Mouse (Mus musculus) G1E-ER4 (cell line): ENCODE data around the gene Map4k1. TPM values are rescaled to one million over a fixed set of nuclear protein-coding genes. Genes with fewer than 3 reads are reported as not detected.

Source experiments
- GATA1 ChIP-seq: IDR thresholded peaks from one replicate; pipeline ENCODE4 v1.8.0; 2012; ENCODE audit warnings: low read length, inconsistent platforms
- polyA plus RNA-seq: library from polyadenylated mRNA; stranded (reverse); fragments of >175 nt; gene quantifications from 2 replicates; pipeline ENCODE4 v1.2.3, GENCODE M21; 2012

The Map4k1 gene
- polyA plus RNA-seq, 1 experiment = 110 TPM

DNA sequence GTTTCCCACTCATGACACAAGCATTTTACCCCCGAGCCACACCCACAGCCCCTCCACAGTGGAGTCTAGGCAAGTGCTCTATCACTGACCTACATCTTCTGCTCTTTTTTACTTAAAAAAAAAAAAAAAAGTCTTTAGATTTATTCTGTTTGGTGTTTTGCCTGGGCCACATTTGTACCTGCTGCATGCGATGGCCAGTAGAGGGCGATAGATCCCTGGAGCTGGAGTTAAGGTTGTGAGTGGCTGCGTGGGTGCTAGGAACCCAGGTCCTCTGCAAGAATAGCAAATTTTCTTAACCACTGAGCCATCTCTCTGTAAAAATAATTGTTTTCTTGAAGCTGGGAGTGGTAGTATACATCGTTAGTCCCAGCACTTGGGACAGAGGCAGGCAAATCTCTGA, 9.8 kb downstream of the Map4k1 start:
- TF ChIP-seq GATA1 = no peak

DNA sequence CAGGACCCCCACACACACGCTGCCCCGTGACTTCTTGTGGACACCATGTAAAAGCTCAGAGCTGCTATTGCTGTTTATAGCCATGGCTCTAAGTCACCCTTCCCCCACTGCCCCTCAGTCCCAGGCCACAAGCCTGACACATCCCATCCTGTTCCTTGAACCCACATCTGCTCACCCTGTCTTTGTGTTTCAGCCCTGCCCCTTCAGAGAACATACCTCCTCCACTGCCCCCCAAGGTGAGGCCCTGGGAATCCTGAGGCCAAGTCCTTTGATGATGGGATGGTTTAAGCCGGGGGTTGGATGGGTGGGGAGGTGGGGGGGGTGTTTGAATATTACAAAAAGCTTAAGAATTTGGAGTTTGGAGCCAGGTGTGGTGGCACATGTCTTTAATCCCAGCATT, 11.1 kb downstream of the Map4k1 start:
- TF ChIP-seq GATA1 = no peak

DNA sequence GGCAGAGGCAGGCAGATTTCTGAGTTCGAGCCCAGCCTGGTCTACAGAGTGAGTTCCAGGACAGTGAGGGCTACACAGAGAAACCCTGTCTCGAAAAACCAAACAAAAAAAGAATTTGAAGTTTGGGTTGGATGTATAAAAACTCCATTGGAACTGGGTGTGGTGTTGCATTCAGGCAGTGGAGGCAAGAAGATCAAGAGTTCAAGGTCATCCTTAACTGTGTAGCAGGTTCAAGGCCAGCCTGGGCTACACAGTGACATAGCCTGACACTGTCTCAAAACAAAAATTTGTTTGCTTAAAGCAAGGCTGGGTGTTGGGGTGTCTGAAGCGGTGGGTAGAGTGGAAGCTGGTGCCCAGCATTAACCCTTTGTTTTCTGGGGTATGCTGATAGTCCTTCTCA, 11.6 kb downstream of the Map4k1 start:
- TF ChIP-seq GATA1 = no peak

DNA sequence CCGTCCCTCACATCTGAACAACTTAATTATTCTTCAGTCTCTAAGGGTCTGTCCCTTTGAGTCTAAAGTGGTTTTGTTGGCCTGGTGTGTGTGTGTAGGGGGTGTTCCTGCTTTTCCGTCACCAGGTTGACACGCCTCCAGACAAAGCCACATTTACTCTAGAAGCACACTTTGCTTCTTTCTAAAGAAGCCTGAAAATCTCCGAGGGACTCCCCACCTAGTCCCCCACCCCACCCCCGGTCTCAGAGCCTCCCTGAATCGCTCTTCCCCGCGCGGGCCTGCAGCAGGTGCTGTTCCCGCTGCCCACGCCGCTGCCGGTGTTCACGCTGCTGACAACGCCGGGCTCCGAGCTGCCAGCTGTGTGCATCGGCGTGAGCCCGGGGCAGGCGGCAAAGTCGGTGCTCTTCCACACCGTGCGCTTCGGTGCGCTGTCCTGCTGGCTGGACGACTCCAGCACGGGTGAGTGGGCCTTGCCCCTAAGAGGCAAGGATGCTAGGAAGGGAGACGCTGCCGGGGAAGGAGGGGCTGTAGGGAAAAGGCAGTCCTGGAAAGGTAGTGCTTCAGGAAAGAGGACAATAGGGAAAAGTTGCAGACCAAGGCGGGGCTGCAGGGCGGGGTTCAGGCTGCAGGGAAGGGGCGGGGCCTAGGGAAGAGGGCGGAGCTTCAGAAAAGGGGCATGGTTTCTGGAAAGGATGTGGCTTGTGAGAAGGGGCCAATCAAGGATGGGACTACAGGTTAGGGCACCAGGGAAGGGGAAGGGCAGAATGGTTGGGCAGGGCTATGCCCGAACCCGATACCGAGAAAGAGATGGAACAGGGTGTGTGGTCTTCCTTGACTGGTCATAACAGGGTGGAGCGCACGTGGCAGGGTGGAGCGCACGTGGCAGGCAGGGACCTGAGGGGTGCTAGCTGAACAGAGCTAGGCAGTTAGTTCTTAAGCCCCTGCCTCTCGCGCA, 19.1 kb downstream of the Map4k1 start:
- TF ChIP-seq GATA1 = no peak

DNA sequence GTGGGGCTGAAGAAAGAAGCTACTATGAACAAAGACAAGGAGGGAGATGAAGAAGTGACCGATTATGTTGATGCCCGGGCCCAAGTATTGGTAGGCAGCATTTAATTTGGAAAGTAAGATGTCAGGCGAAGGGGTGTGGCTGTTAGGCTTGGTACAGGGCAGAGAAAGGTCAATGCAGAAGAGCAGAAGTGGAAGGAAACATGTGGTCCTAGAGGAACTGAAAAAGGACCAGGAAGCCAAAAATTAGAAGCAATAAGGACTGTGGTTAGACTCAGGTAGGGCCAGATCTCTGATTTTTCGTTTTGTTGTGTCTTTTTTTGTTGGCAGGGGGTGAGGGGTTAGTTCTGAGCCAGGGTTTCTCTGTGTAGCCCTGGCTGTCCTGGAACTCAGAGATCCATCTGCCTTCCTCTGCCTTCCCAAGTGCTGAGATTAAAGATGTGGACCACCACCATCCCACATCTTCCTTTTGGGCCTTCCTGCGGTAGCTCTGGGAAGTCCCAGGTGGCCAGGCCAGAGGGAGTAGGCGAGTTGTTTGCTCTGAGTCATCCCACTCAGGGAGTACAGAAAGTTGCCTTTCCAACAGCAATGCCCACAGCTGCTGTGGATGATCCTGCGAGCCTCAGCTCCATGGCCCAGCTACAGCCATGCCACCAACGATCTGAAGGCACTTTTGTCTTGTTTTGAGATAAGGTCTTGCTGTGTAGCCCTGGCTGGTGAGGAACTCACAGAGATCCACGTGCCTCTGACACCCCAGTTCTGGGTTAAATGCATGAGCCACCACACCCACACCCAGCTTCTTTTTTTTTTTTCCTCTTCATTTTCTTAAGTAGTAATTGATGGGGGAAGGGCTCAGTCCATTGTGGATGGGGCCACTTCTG, 25.6 kb downstream of the Map4k1 start:
- no peak for TF ChIP-seq GATA1

DNA sequence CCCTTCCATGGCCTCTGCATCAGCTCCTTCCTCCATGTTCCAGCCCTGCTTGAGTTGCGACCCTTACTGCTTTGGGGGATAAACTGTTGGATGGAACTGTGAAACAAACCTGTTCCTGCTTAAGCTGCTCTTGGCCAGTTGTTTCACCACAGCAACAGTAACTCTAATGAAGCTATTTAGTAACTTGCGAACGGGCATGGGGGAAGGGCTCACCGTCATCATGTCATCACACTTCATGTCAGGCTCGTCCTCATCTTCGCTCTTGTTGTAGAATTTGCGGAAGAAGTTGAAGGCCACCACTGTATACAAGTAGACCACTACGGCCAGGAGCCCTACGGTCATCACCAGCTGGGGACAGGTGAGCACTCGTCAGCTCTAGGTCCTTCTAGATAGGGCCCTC, 26.3 kb downstream of the Map4k1 start:
- no peak for TF ChIP-seq GATA1

DNA sequence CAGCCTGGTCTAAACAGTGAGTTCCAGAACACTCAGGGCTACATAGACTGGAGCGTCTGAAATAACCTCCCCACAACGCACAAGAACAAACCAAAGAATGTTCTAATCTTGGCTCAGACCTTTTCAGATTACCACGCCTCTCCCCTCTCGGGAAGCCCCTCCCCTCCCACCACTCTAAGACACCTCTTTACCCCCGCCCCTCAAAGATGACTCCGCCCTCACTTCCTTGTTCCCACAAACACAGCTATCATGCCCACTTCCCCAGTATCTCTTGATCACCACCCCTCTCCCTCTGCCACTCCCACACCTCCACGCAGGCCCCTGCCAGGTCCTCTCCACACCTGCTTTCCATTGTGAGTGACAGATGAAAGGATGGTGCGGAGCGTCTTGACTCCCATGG, 26.9 kb downstream of the Map4k1 start:
- TF ChIP-seq GATA1 = no peak

DNA sequence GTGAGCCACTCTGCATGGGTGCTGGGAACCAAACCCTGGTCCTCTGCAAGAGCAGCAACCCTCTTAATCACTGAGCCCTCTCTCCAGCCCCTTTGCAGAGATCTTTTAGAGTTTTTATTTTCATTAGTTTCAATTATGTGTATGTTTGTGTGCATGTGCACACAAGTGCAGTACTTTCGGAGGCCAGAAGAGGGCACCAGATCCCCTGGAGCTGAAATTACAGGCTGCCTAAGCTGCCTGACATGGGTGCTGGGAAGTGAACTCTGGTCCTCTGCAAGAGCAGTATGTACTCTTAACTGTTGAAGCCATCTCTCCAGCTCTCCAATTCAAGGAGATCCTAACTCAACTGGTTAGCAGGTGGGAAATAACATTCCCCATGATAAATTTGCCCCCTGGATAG, 33.1 kb downstream of the Map4k1 start:
- TF ChIP-seq GATA1 = no peak

DNA sequence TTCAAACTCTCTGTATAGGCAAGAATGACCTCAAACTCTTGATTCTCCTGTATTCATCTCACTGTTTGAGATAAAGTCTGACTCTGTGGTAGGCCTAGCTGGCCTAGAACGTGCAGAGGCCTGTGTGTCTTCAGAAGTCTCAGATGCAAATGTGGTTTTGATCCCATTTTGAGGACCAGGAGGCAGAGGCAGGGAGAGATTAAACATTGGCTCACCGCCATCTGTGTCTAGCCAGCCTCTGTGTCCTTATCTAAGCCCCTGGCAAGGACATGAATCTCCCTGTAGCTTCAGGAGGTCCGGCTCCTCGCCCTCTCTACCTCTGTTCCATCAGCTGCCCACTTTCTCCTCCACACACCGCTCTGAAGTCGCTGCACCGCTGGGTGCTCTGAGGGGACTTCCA, 34.6 kb downstream of the Map4k1 start:
- no peak for TF ChIP-seq GATA1

DNA sequence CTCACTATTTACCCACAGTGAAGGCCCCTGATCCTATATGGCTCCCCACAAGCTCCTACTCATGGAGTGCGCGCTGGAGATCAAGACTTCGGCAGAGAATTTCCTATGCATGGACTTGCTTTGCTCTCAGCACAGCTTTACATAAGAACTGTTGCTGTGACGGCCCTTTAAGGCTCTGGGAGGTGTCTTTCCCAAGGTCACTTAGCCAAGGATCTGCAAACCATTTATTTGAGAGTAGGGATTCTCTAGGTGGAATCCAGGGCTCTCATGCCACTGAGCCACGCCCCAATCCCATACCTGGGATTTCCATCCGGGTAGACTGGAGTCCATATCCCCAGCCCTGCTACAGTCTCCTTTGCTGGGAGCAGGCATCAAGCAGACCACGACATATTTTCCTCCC, 35.4 kb downstream of the Map4k1 start:
- no peak for TF ChIP-seq GATA1

DNA sequence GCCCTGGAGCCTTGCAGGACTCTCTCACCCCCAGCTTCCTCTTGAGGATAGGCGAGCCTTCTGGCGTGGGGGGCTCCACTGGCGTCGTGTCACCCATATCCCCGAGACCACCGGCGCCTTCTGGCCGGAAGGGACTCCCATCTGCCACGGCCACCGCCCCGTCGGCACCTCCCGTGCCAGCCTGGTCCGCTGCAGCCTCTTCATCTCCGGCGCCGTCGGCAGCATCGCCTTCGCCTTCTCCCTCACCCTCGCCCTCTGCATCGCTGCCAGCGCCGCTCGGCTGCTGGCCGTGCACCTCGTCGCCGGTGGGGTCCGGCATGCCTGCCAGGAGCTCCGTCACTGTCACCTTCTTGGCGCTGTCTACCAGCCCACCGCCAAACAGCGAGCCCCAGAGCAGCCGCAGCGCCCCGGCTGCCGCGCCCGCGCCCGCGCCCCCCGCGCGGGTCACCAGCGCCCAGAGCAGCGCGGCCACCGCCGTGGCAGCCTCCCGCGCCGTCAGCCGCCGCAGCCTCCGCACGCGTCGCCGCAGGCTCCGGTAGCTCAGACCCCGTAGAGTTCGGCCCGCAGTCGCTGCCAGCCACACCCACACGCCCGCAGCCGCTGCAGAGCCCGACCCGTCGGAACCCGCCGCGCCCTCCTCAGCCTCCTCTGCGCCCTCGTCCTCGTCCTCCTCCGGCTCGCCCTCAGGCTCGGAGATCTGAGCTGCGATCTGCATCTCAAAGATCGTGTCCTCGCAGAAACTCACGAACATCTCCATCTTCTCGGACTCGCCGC, 37.8 kb downstream of the Map4k1 start:
- TF ChIP-seq GATA1 = no peak

DNA sequence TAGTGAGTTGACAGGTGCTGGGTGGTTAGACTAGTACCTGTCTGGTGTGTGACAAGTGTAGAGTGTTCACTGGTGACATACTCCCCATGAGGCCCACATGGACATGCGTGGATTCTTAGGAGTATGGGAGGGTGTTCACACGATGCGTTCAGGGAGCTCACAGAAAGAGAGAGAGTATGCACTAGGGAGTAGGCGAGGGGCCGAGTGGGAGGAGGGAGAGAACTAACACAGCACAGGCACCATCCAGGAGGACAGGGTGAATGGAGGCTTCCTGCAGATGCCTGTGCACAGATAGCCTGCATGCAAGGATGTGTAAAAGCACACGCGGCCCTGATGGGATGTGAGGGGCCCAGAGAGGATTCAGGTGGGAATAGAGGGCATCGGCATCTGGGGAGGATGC, 40.6 kb downstream of the Map4k1 start:
- TF ChIP-seq GATA1 = no peak

DNA sequence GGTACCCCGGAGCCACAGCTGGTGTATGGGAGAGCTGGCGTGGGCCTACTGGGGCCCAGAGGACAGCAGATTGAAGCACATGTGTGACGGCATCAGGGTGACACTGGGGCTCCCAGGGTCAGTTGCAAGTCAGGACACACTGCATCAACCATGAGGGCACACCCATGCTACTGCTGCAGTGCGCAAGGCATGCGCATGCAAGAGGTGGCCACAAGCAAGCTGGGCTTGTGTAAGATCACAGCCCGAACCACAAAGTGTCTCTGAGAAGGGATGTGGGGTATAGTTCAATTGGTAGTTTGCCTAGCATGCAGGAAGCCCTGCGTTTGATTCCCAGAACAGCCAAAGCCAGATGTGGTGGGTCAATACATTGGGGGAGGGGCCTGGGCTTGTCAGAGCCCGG, 41.7 kb downstream of the Map4k1 start:
- TF ChIP-seq GATA1 = no peak

DNA sequence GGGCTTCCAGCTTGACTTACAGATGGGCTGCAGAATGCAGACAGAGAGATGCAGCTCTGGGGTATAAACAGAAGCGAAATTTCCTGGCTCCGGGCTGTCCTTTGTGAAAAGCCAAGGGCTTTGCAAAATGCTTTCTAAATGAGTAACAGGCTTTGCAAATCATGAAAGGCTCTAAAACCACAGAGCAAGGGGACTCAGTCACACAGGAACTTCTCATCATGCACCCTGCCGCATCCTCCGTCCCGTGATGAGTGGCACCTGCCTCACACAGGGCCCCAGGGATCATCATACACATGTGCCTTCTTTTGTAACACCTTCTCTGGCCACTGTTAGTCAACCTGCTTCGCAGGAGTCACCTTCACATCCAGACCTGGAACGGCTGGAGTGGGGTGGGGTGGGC, 43.7 kb downstream of the Map4k1 start:
- TF ChIP-seq GATA1 = no peak

DNA sequence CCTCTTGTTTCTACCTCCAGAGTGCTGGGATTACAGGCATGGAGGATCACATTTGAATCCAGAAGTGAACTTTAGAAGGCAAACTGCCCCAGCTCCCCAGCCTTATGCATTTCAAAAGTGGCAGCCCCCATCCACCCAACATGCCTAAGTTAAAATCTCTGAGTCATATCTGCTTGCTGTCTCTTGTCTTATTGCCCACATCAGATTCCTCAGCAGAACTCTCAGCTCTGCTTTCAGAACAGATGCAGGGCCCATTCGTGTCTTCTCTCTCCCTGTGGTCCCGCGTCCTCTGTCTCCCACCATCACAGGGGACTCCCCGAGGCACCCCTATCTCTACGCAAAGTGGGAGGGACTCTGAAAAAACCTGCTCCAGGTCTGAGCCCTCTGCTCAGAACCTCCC, 44.3 kb downstream of the Map4k1 start:
- no peak for TF ChIP-seq GATA1

DNA sequence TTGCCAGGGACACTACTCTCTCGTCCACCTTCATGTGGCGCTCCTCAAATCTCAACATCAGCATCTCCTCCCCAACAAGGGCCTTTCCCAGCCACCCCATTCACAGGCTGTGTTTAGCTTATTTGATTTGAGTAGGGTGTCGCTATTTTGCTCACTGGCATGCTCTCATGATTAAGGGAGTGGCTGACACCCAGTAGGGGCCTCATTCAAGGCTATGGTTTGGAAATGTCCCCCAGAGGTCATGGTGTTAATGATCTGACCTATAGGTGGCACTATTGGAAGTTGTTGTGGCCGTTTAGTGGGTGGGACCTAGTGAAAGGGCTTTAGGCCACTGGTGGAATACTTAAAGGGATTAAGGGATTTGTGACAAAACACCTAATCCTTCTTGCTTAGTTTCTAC, 45.0 kb downstream of the Map4k1 start:
- no peak for TF ChIP-seq GATA1
